Mouse (Mus musculus) neutrophil, adult 5-6 weeks (primary cell): ENCODE data around the gene Plekha7. TPM values are rescaled to one million over a fixed set of nuclear protein-coding genes. Genes with fewer than 3 reads are reported as not detected.

Experiments used
- ATAC-seq: fragments of 151-379, 151-347 bp; 2 replicates; pipeline ENCODE4 v1.8.0; 2017; ENCODE audit warnings: mild to moderate bottlenecking, moderate TSS enrichment; ENCODE audit not compliant: insufficient number of reproducible peaks, poor library complexity, low FRiP score, severe bottlenecking; ENCODE audit errors: extremely low read depth
- total RNA-seq: library from RNA; stranded (forward); fragments of 200-1000 nt; gene quantifications from 2 replicates; pipeline ENCODE4 v1.2.3, GENCODE M21; 2017

Plekha7 gene
- total RNA-seq, 1 experiment from 2014 or later: 5.4 TPM

DNA sequence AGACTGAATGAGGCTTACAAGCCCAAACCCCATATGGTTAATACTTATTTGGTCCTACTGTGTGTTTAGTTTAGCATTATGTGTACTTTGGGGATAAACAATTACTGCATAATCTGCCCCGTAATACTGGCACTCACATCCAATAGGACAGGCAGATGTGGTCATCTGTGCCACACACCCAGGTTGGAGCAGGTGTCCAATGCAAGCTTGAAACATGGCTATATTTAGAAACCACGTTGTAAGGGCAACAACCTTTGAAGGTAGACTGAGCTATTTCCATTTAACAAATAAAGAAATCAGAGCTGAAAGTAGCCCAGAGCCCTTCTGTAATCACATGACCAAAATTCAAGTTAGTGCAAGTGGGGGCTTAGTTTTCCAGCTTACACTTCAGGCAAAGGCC is 107.6 kb downstream of the Plekha7 start:
- ATAC-seq: no peak

DNA sequence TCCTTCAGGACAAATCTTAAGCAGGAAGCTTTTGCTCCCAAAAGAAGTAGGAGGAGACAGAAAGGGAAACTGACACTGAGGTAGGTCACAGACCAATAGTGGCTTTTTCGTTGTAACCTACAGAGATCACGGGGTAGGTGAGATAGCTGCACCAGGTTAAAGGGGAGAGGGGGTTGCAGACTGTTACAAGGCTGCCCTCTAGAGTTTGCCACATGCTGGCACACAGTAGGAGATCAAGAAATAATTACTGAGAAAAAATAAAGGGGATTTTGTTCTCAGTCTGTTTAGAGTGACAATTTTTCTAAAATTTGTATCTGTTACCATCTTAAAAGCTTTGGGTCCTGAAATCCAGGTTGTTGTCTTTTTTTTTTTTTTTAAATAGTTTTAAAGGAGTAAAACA is 109.3 kb downstream of the Plekha7 start:
- ATAC-seq: no peak

DNA sequence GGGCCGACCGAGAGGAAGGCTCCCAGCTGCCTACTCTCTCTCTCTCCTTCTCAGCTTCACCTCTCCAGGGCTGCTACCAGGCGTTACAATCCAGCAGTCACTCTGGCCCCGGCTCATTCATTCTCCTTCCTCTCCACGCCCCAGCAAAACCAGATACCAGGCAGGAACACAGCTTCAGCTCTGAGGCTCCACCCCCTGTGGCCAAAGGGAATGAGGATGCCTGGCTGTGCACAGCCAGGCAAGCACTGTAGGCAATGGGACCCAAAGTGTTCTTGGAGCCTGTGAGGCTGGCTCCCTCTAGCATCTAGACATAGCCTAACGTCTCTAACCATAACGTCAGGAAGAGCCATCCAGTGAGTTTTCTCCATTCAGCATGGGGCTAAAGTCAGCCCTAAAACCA is 109.8 kb downstream of the Plekha7 start:
- ATAC-seq: no peak

- no peak for ATAC-seq
Measured at GRCm38 (mm10) chr7:116196974-116197679, 111.0 kb downstream of the Plekha7 start.

DNA sequence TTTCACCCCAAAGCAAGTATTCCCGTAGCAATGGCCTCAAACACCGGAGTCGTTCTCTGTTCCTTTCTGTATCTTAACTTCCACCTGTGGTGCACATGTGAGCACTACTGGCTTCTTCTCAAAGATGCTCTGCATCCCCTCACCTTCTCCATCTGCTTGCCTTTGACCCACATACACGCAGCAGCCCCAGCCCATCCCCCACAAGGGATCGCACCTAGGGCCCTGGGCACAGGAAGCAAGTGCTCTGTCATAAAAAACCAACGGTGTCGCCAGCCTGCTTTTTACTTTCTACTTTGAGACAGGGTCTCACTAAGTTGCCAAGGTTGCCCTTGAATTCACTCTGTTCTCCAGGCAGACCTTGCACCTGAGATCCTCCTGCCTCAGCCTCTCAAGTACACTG is 113.2 kb downstream of the Plekha7 start:
- ATAC-seq: no peak

DNA sequence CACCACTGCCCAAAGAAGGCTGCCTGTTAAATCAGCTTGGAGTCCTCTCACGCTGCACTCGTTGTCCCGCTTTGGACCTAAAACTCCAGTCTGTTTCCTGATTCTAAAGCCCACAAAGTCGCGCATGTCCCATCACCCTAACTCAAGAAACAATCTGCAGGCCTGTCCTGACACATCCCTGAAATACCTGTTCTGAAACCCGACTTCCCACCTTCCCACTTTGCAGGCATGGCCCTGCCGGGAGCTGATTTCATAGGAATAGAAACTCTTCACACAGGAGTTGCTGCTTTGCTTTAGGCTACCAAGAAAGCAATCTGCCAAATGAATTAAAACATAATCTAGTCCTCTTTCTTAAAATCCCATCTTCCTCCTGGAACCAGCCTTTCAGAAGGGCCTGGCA is 115.2 kb downstream of the Plekha7 start:
- no peak for ATAC-seq

- ATAC-seq: no peak
Measured at GRCm38 (mm10) chr7:116192096-116192595, 116.0 kb downstream of the Plekha7 start.

DNA sequence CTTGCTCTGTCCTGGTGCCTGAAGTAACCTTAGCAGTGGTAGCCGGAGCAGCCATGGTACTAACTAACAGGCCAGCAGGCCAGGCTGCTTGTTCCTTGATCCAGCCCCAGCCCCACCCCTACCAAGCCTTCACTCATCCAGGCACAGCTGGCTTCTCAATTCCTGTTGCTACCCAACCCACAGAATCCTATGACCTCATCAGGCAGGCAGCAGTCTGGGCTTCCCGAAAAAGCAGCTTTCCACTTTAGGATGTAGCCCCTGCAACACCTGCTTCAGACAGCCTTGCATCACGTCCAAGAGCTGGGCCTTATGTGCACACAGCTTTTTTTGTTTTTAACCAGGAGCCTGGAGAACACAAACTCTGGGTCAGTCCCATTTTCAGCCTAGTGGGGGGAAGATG is 117.0 kb downstream of the Plekha7 start:
- no peak for ATAC-seq

DNA sequence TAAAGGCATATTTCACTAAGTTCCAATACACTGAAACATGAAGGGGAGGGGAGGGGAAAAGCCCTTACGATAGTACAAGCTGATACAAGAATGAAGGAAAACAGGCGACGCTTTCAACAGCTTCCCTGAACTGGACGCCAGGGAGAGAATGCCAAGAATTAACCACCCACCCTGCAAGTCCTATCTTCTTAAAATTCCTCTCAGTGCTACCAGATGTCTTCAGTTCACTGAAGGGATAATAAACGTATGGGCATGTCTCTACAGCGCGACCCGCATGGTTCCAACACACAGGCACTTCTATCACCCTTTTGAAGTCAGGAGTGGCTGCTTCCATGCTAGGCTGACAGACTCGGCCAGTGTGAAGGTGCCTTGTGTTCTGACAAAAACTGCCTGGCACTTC is 118.5 kb downstream of the Plekha7 start:
- ATAC-seq: no peak

DNA sequence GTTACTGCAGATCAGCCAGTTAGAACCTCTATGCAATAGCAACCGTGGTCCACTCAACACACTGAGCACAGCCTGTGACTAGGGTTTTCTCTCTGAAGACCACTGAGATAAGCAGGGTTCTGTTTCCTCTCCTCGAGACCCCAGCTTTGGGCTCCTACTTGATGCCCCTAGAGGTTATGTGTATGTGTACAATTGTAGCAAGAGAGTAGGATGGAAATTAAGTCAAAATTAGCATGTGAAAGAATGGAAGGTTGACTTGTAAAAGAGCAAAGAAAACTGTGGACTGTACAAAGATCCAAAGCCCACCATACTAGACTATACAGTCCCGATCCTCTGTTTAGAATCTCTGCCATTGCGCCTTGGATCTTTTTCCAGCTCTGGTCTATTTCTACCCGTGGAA is 119.8 kb downstream of the Plekha7 start:
- no peak for ATAC-seq

GRCm38 (mm10) chr7:116187521-116187920 is 120.7 kb downstream of the Plekha7 start:
- ATAC-seq: no peak

DNA sequence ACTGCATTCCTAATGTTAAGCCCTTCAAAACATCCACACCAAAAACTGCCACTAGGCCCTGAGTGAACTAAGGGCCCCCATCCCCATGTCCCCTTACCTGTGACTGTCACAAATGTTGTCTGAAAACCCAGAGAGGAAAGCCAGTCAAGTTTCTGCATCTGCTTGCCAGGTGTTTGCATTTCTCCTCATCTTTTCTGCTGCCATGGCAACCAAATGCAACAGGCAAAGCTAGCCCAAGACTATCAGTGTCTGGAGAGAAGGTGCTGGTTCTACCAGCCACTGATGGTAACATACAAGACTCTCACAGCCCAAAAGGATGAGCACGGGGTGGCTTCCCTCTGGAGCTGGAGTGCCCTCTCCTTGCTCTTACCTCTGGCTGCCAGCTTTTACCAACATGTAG is 121.3 kb downstream of the Plekha7 start:
- no peak for ATAC-seq

GRCm38 (mm10) chr7:116186156-116186555 is 122.0 kb downstream of the Plekha7 start:
- ATAC-seq: no peak

DNA sequence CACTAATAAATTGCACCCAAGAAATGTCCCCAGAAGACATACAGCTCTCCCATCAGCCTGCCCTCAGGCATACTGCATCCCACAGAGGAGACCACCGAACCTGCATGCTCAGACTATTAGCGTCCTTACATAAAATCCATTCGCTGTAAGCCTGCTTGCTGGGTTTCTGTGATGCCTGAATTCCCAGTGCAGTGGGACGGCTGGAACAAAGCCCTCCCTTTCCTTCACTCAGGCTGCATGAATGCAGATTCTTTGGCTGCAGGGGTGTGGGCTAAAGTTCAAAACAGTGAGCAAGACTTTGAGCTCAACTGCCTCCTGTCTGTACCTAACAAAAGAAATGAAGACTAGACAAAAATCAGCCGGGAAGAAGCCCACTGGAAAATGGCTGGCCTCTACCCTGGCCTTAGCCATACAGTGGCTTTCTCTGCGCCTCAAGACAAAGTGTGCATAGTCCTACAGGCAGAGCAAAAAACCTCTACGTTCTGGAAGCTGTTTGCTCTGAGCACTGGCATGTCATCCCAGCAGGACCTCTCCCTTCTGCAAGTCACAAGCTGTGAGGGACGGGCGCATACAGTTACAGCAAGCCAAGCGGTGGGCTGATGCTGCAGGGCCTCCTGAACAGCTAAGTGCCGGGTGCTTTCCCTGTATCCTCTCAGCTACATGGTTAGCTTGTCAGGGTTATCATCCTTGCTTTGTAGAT is 123.7 kb downstream of the Plekha7 start:
- no peak for ATAC-seq

DNA sequence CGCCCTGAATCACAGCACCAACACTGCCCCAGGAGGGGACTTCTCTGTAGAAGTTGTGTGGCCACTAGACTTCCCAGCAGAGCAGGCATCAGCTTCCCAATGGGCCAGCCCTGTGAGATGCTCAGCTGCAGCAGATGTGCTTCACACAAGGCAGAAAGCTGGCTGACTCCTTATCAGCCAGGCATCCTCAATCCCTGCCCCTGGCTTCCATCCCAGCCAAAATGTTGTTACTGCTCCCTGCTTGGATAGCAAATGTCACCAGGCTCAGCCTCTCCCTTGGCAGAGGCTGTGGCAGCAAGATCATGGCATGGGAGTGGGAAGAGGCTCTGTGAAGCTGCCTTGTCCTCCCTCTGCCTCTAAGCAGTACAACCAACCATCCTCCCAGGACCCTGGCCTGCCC is 125.7 kb downstream of the Plekha7 start:
- ATAC-seq: no peak

- no peak for ATAC-seq
Measured at GRCm38 (mm10) chr7:116181444-116181946, 126.7 kb downstream of the Plekha7 start.

DNA sequence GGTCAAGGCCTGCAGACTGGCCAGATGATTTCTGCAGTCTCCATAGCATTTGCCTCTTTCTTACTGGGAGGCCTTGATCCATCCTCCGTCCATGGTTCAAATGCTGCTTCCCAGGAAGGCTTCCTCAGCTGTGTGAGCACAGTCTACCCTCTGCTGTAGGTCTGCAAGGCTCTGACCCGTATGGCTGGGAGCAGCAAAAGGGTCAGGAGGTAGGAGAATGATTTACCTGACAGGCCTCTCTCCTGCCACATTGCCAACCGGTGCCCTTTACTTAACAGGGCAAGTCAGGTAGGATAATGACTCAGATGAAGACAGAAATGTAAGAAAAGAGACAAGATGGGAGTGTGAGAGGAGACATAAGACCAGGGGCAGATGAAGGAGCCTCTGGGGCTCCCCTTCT is 129.3 kb downstream of the Plekha7 start:
- no peak for ATAC-seq

DNA sequence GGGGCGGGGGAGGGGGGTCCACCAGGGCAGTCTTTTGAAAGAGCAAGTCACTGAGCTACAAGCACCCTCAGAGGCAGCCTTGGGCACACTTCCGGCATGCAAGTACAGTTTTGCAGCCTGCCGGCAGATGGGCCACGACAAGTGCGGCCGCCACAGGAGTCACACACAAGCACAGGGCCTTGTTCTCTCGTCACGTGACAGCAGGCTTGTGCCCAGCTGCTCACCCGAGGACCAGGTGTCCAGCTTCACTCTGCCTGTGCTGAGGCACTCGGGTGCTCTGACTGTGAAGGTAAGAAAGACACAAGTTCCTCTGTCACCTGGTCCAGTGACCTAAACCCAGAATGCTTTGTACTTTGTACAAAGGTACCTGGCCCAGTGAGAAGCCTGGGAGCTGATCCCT is 135.4 kb downstream of the Plekha7 start:
- no peak for ATAC-seq

DNA sequence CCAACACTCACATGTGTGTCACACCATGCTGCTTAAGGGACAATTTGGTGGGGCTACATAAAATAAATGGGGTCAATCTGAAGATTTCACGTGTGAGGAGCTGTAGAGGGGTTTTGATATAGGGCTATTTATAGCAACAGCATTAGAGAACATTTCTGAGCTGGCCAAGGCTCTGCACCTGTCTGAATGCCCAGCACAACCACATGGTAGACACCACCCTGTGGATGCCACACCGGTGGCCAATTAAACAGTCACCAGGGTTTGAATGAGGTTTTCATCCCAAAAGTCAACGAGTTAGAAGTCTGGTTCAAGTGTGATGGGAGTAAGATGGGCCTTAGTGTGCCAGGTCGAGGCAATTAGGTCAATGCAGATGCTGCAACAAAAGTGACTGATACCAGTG is 138.8 kb downstream of the Plekha7 start:
- no peak for ATAC-seq

DNA sequence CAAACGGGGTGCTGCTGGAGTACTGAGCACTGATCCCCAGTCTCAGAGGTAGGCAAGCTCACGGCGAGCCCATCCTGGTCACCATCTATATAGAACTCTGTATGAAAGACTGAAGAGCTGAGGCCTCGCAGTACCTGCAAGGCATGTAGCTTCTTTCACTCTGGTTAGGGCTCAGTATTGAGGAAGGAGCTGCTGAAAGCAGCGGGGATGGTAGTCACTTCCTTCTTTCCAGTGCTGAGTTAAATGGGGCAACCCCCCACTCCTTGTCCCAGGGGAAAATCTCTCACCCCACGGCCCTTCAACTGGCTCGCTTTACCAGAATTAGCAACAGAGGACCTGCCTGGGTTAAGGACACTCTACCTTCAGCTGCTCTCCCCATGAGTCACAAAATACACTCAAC is 140.0 kb downstream of the Plekha7 start:
- no peak for ATAC-seq
